Mouse (Mus musculus) kidney, embryonic 15.5 days (tissue): ENCODE measurements at regions not wholly inside any gene's neighbourhood (a gene's known extent, or its start where the extent isn't known, plus 50 kb on each side); places are given as distances from the start of the nearest gene placed in this dataset.

ENCODE experiments used
- ATAC-seq: fragments of 200-750 bp; cut with Nextera tagmentation; replicated peaks from 2 replicates; pipeline ENCODE4 v1.8.0; 2017; ENCODE audit warnings: moderate TSS enrichment; ENCODE audit not compliant: low FRiP score
- H3K27ac ChIP-seq: fragments of 300-500 bp; sonication (generic); 2 replicates; pipeline ENCODE4 v1.5.1; 2015; ENCODE audit warnings: mild to moderate bottlenecking, inconsistent platforms
- H3K27me3 ChIP-seq: fragments of 300-500 bp; sonication (generic); 2 replicates; pipeline ENCODE4 v1.6.1; 2015; ENCODE audit warnings: inconsistent platforms
- H3K36me3 ChIP-seq: fragments of 300-500 bp; sonication (generic); 2 replicates; pipeline ENCODE4 v1.6.1; 2015; ENCODE audit warnings: inconsistent platforms
- H3K4me1 ChIP-seq: fragments of 300-500 bp; sonication (generic); 2 replicates; pipeline ENCODE4 v1.6.1; 2015; ENCODE audit warnings: inconsistent platforms
- H3K4me2 ChIP-seq: fragments of 300-500 bp; sonication (generic); 2 replicates; pipeline ENCODE4 v1.6.1; 2015; ENCODE audit warnings: moderate library complexity, mild to moderate bottlenecking, inconsistent platforms
- H3K4me3 ChIP-seq: fragments of 300-500 bp; sonication (generic); replicated peaks from 2 replicates; pipeline ENCODE4 v1.5.1; 2015; ENCODE audit warnings: mild to moderate bottlenecking, inconsistent platforms
- H3K9ac ChIP-seq: fragments of 300-500 bp; sonication (generic); 2 replicates; pipeline ENCODE4 v1.6.1; 2015; ENCODE audit warnings: mild to moderate bottlenecking, inconsistent platforms
- H3K9me3 ChIP-seq: fragments of 300-500 bp; sonication (generic); replicated peaks from 2 replicates; pipeline ENCODE4 v1.6.1; 2016; ENCODE audit warnings: inconsistent platforms
- WGBS: fragments of 180-500 bp; shearing (Covaris S2); methylation state at CpG from one replicate; pipeline ENCODE4 v1.1.7; 2015; ENCODE audit warnings: mixed read lengths; 5-methylcytosine and 5-hydroxymethylcytosine counted together

GRCm38 (mm10) chr1:94413043-94413442 lies 360.7 kb upstream of the Pdcd1 start:
- Histone ChIP-seq H3K27ac (no peak overlapping the region), H3K9me3 (no peaks in the 10 kb centered on the region), H3K4me1 (no peaks in the 10 kb centered on the region), H3K36me3 (no peaks in the 10 kb centered on the region), H3K4me2 (no peak overlapping the region), H3K9ac (no peak overlapping the region), H3K27me3 (no peaks in the 10 kb centered on the region), H3K4me3 (no peak overlapping the region)
- no peak for ATAC-seq
- 79% methylated on average over 9 of the region's 9 CpGs for WGBS

GRCm38 (mm10) chr1:94366606-94367005 lies 314.3 kb upstream of the Pdcd1 start:
- H3K27ac ChIP-seq: no peak overlapping the region
- no peaks in the 10 kb centered on the region for H3K36me3 ChIP-seq
- no peak for ATAC-seq
- no peaks in the 10 kb centered on the region for H3K27me3 ChIP-seq
- no peak overlapping the region for H3K4me2 ChIP-seq
- no peak overlapping the region for H3K4me3 ChIP-seq
- 83% methylated on average over 1 of the region's 1 CpGs for WGBS
- no peaks in the 10 kb centered on the region for H3K9me3 ChIP-seq
- no peak overlapping the region for H3K9ac ChIP-seq
- H3K4me1 ChIP-seq: no peaks in the 10 kb centered on the region

GRCm38 (mm10) chr1:94356996-94357395 lies 304.6 kb upstream of the Pdcd1 start:
- WGBS: 71% methylated on average over 1 of the region's 1 CpGs
- H3K27me3 ChIP-seq: no peaks in the 10 kb centered on the region
- no peaks in the 10 kb centered on the region for H3K4me1 ChIP-seq
- no peak for ATAC-seq
- no peaks in the 10 kb centered on the region for H3K36me3 ChIP-seq
- H3K4me3 ChIP-seq: no peak overlapping the region
- no peak overlapping the region for H3K9ac ChIP-seq
- no peak overlapping the region for H3K27ac ChIP-seq
- H3K4me2 ChIP-seq: no peak overlapping the region
- no peaks in the 10 kb centered on the region for H3K9me3 ChIP-seq

- H3K4me2 ChIP-seq: no peak overlapping the region
- no peaks in the 10 kb centered on the region for H3K27me3 ChIP-seq
- no peak overlapping the region for H3K27ac ChIP-seq
- no peak overlapping the region for H3K4me3 ChIP-seq
- no peaks in the 10 kb centered on the region for H3K9me3 ChIP-seq
- H3K36me3 ChIP-seq: no peaks in the 10 kb centered on the region
- WGBS: 48% methylated on average over 3 of the region's 3 CpGs
- no peaks in the 10 kb centered on the region for H3K4me1 ChIP-seq
- no peak overlapping the region for H3K9ac ChIP-seq
- no peak for ATAC-seq
Observed at GRCm38 (mm10) chr1:94355873-94356272, 303.5 kb upstream of the Pdcd1 start.

GRCm38 (mm10) chr1:94342576-94342975 lies 290.2 kb upstream of the Pdcd1 start:
- no peak overlapping the region for H3K27ac ChIP-seq
- no peaks in the 10 kb centered on the region for H3K4me1 ChIP-seq
- H3K27me3 ChIP-seq: no peaks in the 10 kb centered on the region
- no peaks in the 10 kb centered on the region for H3K36me3 ChIP-seq
- H3K9ac ChIP-seq: no peak overlapping the region
- no peak for ATAC-seq
- H3K4me3 ChIP-seq: no peak overlapping the region
- no peaks in the 10 kb centered on the region for H3K9me3 ChIP-seq
- no peak overlapping the region for H3K4me2 ChIP-seq
- WGBS: 91% methylated on average over 2 of the region's 2 CpGs

DNA sequence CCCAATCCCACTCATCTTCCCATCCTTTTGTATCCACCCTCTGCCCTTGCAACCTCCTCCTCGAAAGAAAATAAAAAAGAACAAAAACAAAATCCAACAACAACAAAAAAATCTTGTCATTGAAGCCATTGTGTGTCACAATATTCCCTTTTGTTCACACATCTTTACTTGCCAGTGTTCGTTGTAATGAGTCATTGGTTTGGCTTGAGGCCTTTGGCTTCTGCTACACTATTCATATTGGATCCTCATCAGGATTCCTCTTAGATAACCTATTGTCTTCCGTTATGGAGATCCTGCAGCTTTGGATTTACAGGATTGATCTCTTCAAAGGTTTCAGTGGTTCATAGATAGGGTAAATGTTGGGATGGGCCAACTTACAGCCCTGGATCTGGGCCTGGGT lies 288.9 kb upstream of the Pdcd1 start:
- Histone ChIP-seq H3K4me3 (no peak overlapping the region), H3K27ac (no peak overlapping the region), H3K4me2 (no peak overlapping the region), H3K9me3 (no peaks in the 10 kb centered on the region), H3K4me1 (no peaks in the 10 kb centered on the region), H3K36me3 (no peaks in the 10 kb centered on the region), H3K9ac (no peak overlapping the region), H3K27me3 (no peaks in the 10 kb centered on the region)
- 86% methylated on average over 3 of the region's 3 CpGs for WGBS
- no peak for ATAC-seq

GRCm38 (mm10) chr1:94318029-94318428 lies 265.7 kb upstream of the Pdcd1 start:
- Histone ChIP-seq H3K27me3 (no peaks in the 10 kb centered on the region), H3K27ac (no peak overlapping the region), H3K4me1 (no peaks in the 10 kb centered on the region), H3K4me3 (no peak overlapping the region), H3K36me3 (no peaks in the 10 kb centered on the region), H3K9ac (no peak overlapping the region), H3K4me2 (no peak overlapping the region), H3K9me3 (no peaks in the 10 kb centered on the region)
- no peak for ATAC-seq

DNA sequence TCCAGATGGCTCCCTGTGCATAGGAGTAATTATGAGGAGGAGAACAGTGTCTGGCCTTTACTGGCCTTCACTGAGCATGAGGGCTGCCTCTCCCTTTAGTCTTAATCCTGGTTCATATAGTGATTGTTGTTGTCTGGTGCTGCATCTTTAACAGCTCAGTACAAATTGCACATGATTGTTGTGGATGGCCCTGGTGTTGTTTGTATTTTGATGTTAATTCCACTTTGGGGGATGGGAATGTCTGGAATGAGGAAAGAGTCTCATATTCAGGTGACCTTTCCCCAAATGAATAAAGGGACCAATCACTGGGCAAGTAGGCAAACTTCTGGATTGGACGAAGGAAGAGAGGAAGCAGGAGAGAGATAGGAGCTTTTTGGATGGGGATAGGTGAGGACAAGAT lies 246.0 kb upstream of the Pdcd1 start:
- Histone ChIP-seq H3K9me3 (no peaks in the 10 kb centered on the region), H3K27me3 (no peaks in the 10 kb centered on the region), H3K4me1 (no peaks in the 10 kb centered on the region), H3K4me2 (no peak overlapping the region), H3K4me3 (no peak overlapping the region), H3K27ac (no peak overlapping the region), H3K36me3 (no peaks in the 10 kb centered on the region), H3K9ac (no peak overlapping the region)
- 70% methylated on average over 1 of the region's 1 CpGs for WGBS
- ATAC-seq: no peak

DNA sequence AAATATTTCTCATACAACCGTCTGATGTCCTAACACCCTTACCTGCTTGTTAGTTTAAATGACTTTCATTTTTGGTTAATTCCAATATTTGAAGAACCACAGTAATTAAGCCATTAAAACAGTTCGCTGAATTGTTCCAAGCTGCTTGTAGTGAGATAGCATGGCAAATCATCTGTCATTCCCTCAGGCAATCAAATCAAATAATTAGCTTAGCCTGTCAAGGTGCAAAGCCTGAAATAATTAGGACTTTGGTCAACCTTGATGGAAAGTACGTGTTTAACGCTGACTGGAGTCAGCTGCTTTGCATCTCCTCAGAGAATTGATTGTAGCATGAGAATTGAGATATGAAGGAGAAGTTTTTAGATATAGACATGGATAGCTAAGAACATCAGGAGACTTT lies 220.2 kb upstream of the Pdcd1 start:
- Histone ChIP-seq H3K4me1 (no peaks in the 10 kb centered on the region), H3K9ac (no peak overlapping the region), H3K4me3 (no peak overlapping the region), H3K27me3 (no peaks in the 10 kb centered on the region), H3K4me2 (no peak overlapping the region), H3K9me3 (no peaks in the 10 kb centered on the region), H3K27ac (no peak overlapping the region), H3K36me3 (no peaks in the 10 kb centered on the region)
- no peak for ATAC-seq
- WGBS: 76% methylated on average over 4 of the region's 4 CpGs

- no peak overlapping the region for H3K4me2 ChIP-seq
- no peaks in the 10 kb centered on the region for H3K9me3 ChIP-seq
- ATAC-seq: no peak
- no peaks in the 10 kb centered on the region for H3K36me3 ChIP-seq
- no peaks in the 10 kb centered on the region for H3K4me1 ChIP-seq
- H3K9ac ChIP-seq: no peak overlapping the region
- no peak overlapping the region for H3K27ac ChIP-seq
- no peaks in the 10 kb centered on the region for H3K27me3 ChIP-seq
- H3K4me3 ChIP-seq: no peak overlapping the region
- 54% methylated on average over 8 of the region's 8 CpGs for WGBS
Observed at GRCm38 (mm10) chr1:94263313-94263712, 211.0 kb upstream of the Pdcd1 start.

- Histone ChIP-seq H3K27me3 (no peaks in the 10 kb centered on the region), H3K4me3 (no peak overlapping the region), H3K9me3 (no peaks in the 10 kb centered on the region), H3K4me2 (no peak overlapping the region), H3K9ac (no peak overlapping the region), H3K4me1 (no peaks in the 10 kb centered on the region), H3K36me3 (no peaks in the 10 kb centered on the region), H3K27ac (no peak overlapping the region)
- no peak for ATAC-seq
- WGBS: 56% methylated on average over 1 of the region's 1 CpGs
Observed at GRCm38 (mm10) chr1:94235426-94235825, 183.1 kb upstream of the Pdcd1 start.

DNA sequence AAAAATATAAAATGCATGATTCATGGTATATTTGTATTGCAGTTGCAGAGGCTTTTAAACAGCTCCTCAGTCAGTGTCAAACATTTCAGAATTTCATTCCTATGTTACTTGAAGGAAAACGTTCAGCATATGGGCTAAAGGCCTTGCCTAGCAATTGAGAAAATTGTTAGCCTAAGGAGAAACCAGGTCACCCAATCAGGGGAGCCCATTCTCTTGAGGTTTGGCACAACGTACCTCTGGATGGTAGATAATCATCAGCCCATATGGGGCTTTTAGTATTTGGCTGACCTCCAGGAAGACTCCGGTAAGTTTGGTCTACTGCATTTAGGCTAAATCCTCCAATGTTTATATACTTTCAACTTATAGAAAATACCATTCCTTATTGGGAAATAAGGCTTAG lies 168.7 kb upstream of the Pdcd1 start:
- no peaks in the 10 kb centered on the region for H3K36me3 ChIP-seq
- no peak overlapping the region for H3K27ac ChIP-seq
- no peak overlapping the region for H3K4me3 ChIP-seq
- H3K9ac ChIP-seq: no peak overlapping the region
- H3K4me1 ChIP-seq: no peaks in the 10 kb centered on the region
- H3K9me3 ChIP-seq: no peaks in the 10 kb centered on the region
- 42% methylated on average over 3 of the region's 3 CpGs for WGBS
- no peak overlapping the region for H3K4me2 ChIP-seq
- no peaks in the 10 kb centered on the region for H3K27me3 ChIP-seq
- no peak for ATAC-seq

GRCm38 (mm10) chr1:94217407-94217806 lies 165.1 kb upstream of the Pdcd1 start:
- Histone ChIP-seq H3K9ac (no peak overlapping the region), H3K27ac (no peak overlapping the region), H3K9me3 (no peaks in the 10 kb centered on the region), H3K36me3 (no peaks in the 10 kb centered on the region), H3K4me3 (no peak overlapping the region), H3K4me2 (no peak overlapping the region), H3K27me3 (no peaks in the 10 kb centered on the region), H3K4me1 (no peaks in the 10 kb centered on the region)
- 65% methylated on average over 2 of the region's 2 CpGs for WGBS
- ATAC-seq: peak; percentile 58; the same call in 1 of the 2 replicates
